Mouse (Mus musculus): ENCODE measurements around the gene Prss45. TPM values are rescaled to one million over a fixed set of nuclear protein-coding genes. Genes with fewer than 3 reads are reported as not detected.

Prss45 gene
- polyA plus RNA-seq, 1 experiment, result not detected

DNA sequence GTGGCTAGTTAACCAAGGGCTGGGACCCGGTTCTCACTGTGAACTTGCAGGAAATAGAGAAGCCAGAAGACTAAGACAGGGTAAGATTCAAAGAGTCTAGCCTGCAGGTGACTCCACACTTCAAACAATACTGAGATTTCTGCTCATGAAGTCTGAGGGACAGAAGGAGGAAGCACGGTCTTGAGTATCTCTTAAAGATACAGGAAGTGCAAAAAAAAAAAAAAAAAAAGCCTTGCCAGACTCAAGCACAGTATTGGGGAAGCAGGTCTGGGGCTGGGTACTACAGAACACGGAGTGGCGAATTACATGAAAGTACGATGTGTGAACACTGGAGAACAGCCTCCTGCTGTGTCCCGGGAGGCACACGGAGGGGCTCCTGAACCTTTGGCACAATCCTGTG lies 8.6 kb upstream of the Prss45 start:
- Histone ChIP-seq H3K79me3 (ENCODE audit: low read depth) (no peaks in the 10 kb centered on the region), H3K4me3 (ENCODE audit: insufficient read depth, poor library complexity, severe bottlenecking) (no peak overlapping the region), H3K27me3 (ENCODE audit: control insufficient read depth, insufficient read depth, insufficient read length) (peaks cover 55% of the 10 kb centered on the region), H3K79me2 (ENCODE audit: control insufficient read depth, insufficient read depth) (no peaks in the 10 kb centered on the region), H3ac (ENCODE audit: control insufficient read depth, insufficient read length, low read depth) (no peak overlapping the region), H3K36me3 (ENCODE audit: control insufficient read depth, insufficient read depth) (no peaks in the 10 kb centered on the region)
- TF ChIP-seq MAX (IDR thresholded peaks at IDR 0.05) (no peak), CEBPB (IDR thresholded peaks at IDR 0.05; ENCODE audit: low read depth) (no peak), USF1 (IDR thresholded peaks at IDR 0.05; ENCODE audit: low read depth) (no peak), MYOG (IDR thresholded peaks at IDR 0.05; ENCODE audit: control insufficient read depth, extremely low read depth, insufficient read length) (no peak), CTCF (IDR thresholded peaks at IDR 0.05; ENCODE audit: control insufficient read depth, insufficient read depth, insufficient read length) (no peak), MYOD1 (IDR thresholded peaks at IDR 0.05; ENCODE audit: control insufficient read depth, insufficient read length, low read depth) (no peak), FOSL1 (IDR thresholded peaks at IDR 0.05; ENCODE audit: insufficient read depth, low read length, poor library complexity, severe bottlenecking) (no peak)

DNA sequence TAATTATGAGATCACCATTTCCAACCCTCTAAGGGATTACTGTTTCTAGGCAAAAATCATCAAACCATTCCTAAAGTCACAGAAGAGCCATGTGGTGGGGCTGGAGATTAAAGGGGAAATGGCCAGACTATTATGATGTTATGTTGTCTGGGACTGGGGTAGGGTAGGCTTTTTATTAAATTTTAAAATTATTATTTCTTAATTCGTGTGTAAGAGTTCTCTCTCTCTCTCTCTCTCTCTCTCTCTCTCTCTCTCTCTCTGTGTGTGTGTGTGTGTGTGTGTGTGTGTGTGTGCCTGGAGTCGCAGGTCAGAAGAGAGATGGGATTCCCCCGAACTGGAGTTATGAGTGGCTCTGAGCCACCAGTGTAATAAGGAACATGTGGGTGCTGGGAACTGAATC lies 8.0 kb upstream of the Prss45 start, which contains the start of gene Prss43:
Gene Prss43 (plus strand): TSS at position 301 of the 400 bp plus-strand sequence.
- Histone ChIP-seq H3ac (ENCODE audit: control insufficient read depth, insufficient read length, low read depth) (no peak within 1 kb of the TSS), H3K27me3 (ENCODE audit: control insufficient read depth, insufficient read depth, insufficient read length) (peaks cover 51% of the 10 kb centered on the region), H3K79me3 (ENCODE audit: low read depth) (no peaks in the 10 kb centered on the region), H3K79me2 (ENCODE audit: control insufficient read depth, insufficient read depth) (no peaks in the 10 kb centered on the region), H3K4me3 (ENCODE audit: insufficient read depth, poor library complexity, severe bottlenecking) (no peak within 1 kb of the TSS), H3K36me3 (ENCODE audit: control insufficient read depth, insufficient read depth) (no peaks in the 10 kb centered on the region)
- no peak for TF ChIP-seq MYOD1 (IDR thresholded peaks at IDR 0.05; ENCODE audit: control insufficient read depth, insufficient read length, low read depth)
- no peak for TF ChIP-seq MAX (IDR thresholded peaks at IDR 0.05)
- no peak for TF ChIP-seq FOSL1 (IDR thresholded peaks at IDR 0.05; ENCODE audit: insufficient read depth, low read length, poor library complexity, severe bottlenecking)
- TF ChIP-seq CEBPB (IDR thresholded peaks at IDR 0.05; ENCODE audit: low read depth), result no peak
- TF ChIP-seq USF1 (IDR thresholded peaks at IDR 0.05; ENCODE audit: low read depth), result no peak
- TF ChIP-seq CTCF (IDR thresholded peaks at IDR 0.05; ENCODE audit: control insufficient read depth, insufficient read depth, insufficient read length), result no peak
- TF ChIP-seq MYOG (IDR thresholded peaks at IDR 0.05; ENCODE audit: control insufficient read depth, extremely low read depth, insufficient read length), result no peak

DNA sequence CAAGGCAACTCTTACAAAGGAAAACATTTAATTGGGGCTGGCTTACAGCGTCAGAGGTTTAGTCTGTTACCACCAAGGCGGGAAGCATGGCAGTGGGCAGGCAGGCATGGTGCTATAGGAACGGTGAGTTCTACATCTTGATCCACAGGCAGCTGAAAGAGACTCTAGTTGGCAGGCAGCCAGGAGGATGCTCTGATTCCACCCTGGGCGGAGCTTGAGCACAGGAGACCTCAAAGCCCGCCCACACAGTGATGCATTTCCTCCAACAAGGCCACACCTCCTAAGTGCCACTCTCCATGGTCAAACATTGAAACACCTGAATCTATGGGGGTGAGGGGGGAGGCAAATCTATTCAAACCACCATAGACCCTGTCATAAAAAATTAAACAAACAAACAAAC lies 1.4 kb upstream of the Prss45 start:
- Histone ChIP-seq H3K79me2 (ENCODE audit: control insufficient read depth, insufficient read depth) (no peaks in the 10 kb centered on the region), H3K79me3 (ENCODE audit: low read depth) (no peaks in the 10 kb centered on the region), H3K27me3 (ENCODE audit: control insufficient read depth, insufficient read depth, insufficient read length) (peaks cover 12% of the 10 kb centered on the region), H3K4me3 (ENCODE audit: insufficient read depth, poor library complexity, severe bottlenecking) (no peak overlapping the region), H3K36me3 (ENCODE audit: control insufficient read depth, insufficient read depth) (no peaks in the 10 kb centered on the region), H3ac (ENCODE audit: control insufficient read depth, insufficient read length, low read depth) (no peak overlapping the region)
- TF ChIP-seq CEBPB (IDR thresholded peaks at IDR 0.05; ENCODE audit: low read depth) (no peak), MYOG (IDR thresholded peaks at IDR 0.05; ENCODE audit: control insufficient read depth, extremely low read depth, insufficient read length) (no peak), CTCF (IDR thresholded peaks at IDR 0.05; ENCODE audit: control insufficient read depth, insufficient read depth, insufficient read length) (no peak), FOSL1 (IDR thresholded peaks at IDR 0.05; ENCODE audit: insufficient read depth, low read length, poor library complexity, severe bottlenecking) (no peak), USF1 (IDR thresholded peaks at IDR 0.05; ENCODE audit: low read depth) (no peak), MAX (IDR thresholded peaks at IDR 0.05) (no peak), MYOD1 (IDR thresholded peaks at IDR 0.05; ENCODE audit: control insufficient read depth, insufficient read length, low read depth) (no peak)

DNA sequence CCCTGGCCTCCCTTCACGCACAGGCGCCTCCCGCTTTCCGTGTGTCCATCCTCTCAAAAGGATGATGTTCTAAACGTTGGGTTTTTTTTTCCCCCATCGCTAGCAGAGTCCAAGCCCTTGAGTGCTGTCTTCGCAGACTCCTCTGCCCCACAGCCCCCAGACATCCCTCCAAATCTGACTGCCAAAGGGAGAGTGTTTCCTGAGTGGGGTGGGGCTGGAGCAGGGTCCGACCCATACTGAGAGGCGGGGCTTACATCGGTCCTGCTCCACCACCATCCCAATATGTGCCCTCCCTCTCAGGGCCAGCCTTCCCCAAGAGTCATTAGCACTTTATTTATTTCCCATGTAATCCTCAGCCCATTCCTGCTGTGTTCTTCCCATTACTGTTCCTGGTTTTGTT lies 573 bp downstream of the Prss45 start:
- H3K4me3 ChIP-seq (ENCODE audit: insufficient read depth, poor library complexity, severe bottlenecking), result no peak overlapping the region
- H3ac ChIP-seq (ENCODE audit: control insufficient read depth, insufficient read length, low read depth), result no peak overlapping the region
- no peaks in the 10 kb centered on the region for H3K79me3 ChIP-seq (ENCODE audit: low read depth)
- no peak for TF ChIP-seq MAX (IDR thresholded peaks at IDR 0.05)
- no peak for TF ChIP-seq USF1 (IDR thresholded peaks at IDR 0.05; ENCODE audit: low read depth)
- no peak for TF ChIP-seq MYOD1 (IDR thresholded peaks at IDR 0.05; ENCODE audit: control insufficient read depth, insufficient read length, low read depth)
- no peak for TF ChIP-seq MYOG (IDR thresholded peaks at IDR 0.05; ENCODE audit: control insufficient read depth, extremely low read depth, insufficient read length)
- TF ChIP-seq CTCF (IDR thresholded peaks at IDR 0.05; ENCODE audit: control insufficient read depth, insufficient read depth, insufficient read length), result no peak
- no peak for TF ChIP-seq CEBPB (IDR thresholded peaks at IDR 0.05; ENCODE audit: low read depth)
- no peak for TF ChIP-seq FOSL1 (IDR thresholded peaks at IDR 0.05; ENCODE audit: insufficient read depth, low read length, poor library complexity, severe bottlenecking)
- H3K36me3 ChIP-seq (ENCODE audit: control insufficient read depth, insufficient read depth), result no peaks in the 10 kb centered on the region
- peaks cover 2% of the 10 kb centered on the region for H3K27me3 ChIP-seq (ENCODE audit: control insufficient read depth, insufficient read depth, insufficient read length)
- no peaks in the 10 kb centered on the region for H3K79me2 ChIP-seq (ENCODE audit: control insufficient read depth, insufficient read depth)

DNA sequence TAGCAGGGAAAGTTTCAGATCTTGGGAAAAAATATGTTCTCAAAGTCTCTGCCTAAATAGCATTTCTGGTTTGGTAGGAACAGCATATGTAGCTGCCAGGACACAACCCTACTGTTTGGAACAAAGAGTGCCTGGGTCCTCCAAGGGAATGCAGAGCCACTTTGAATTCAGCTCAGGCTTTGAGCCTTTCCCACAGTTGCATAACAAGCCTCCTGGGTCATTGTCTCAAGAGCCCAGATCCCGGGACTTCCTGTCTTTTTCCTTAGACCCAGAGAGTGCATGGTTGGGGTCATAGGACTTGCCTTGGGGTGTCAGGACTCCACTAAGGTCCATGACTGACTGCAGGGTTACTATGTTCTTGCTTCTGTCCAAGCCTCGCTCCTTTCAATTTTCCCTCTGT lies 1.7 kb downstream of the Prss45 start:
- no peak overlapping the region for H3ac ChIP-seq (ENCODE audit: control insufficient read depth, insufficient read length, low read depth)
- no peaks in the 10 kb centered on the region for H3K27me3 ChIP-seq (ENCODE audit: control insufficient read depth, insufficient read depth, insufficient read length)
- no peak overlapping the region for H3K4me3 ChIP-seq (ENCODE audit: insufficient read depth, poor library complexity, severe bottlenecking)
- TF ChIP-seq CEBPB (IDR thresholded peaks at IDR 0.05; ENCODE audit: low read depth) (no peak), CTCF (IDR thresholded peaks at IDR 0.05; ENCODE audit: control insufficient read depth, insufficient read depth, insufficient read length) (no peak), MYOG (IDR thresholded peaks at IDR 0.05; ENCODE audit: control insufficient read depth, extremely low read depth, insufficient read length) (no peak), USF1 (IDR thresholded peaks at IDR 0.05; ENCODE audit: low read depth) (no peak), MAX (IDR thresholded peaks at IDR 0.05) (no peak), MYOD1 (IDR thresholded peaks at IDR 0.05; ENCODE audit: control insufficient read depth, insufficient read length, low read depth) (no peak), FOSL1 (IDR thresholded peaks at IDR 0.05; ENCODE audit: insufficient read depth, low read length, poor library complexity, severe bottlenecking) (no peak)
- H3K36me3 ChIP-seq (ENCODE audit: control insufficient read depth, insufficient read depth), result no peaks in the 10 kb centered on the region
- no peaks in the 10 kb centered on the region for H3K79me3 ChIP-seq (ENCODE audit: low read depth)
- H3K79me2 ChIP-seq (ENCODE audit: control insufficient read depth, insufficient read depth), result no peaks in the 10 kb centered on the region

DNA sequence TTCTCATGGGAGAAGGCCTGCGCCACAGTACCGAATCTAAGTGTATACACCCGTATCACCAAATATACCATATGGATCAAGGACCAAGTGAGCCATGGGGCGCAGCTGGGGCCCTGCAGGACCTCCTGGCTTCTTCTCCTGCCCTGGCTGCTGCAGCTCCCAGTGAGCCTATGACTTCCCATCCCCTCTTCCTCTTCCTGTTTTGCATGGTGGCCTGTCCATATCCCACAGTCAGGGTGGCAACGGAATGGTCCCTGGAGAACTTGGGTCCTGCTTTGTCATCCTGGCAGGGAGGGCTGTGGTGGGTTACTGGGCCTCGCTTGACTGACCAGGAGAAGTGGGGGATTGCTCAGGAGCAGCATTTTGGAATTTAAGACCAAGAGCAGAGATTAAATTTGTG lies 6.5 kb downstream of the Prss45 start:
- H3ac ChIP-seq (ENCODE audit: control insufficient read depth, insufficient read length, low read depth), result no peak overlapping the region
- no peaks in the 10 kb centered on the region for H3K27me3 ChIP-seq (ENCODE audit: control insufficient read depth, insufficient read depth, insufficient read length)
- H3K79me2 ChIP-seq (ENCODE audit: control insufficient read depth, insufficient read depth), result no peaks in the 10 kb centered on the region
- no peaks in the 10 kb centered on the region for H3K36me3 ChIP-seq (ENCODE audit: control insufficient read depth, insufficient read depth)
- no peaks in the 10 kb centered on the region for H3K79me3 ChIP-seq (ENCODE audit: low read depth)
- TF ChIP-seq MAX (IDR thresholded peaks at IDR 0.05), result no peak
- TF ChIP-seq CTCF (IDR thresholded peaks at IDR 0.05; ENCODE audit: control insufficient read depth, insufficient read depth, insufficient read length), result no peak
- TF ChIP-seq CEBPB (IDR thresholded peaks at IDR 0.05; ENCODE audit: low read depth), result no peak
- TF ChIP-seq MYOG (IDR thresholded peaks at IDR 0.05; ENCODE audit: control insufficient read depth, extremely low read depth, insufficient read length), result no peak
- TF ChIP-seq FOSL1 (IDR thresholded peaks at IDR 0.05; ENCODE audit: insufficient read depth, low read length, poor library complexity, severe bottlenecking), result no peak
- no peak for TF ChIP-seq USF1 (IDR thresholded peaks at IDR 0.05; ENCODE audit: low read depth)
- TF ChIP-seq MYOD1 (IDR thresholded peaks at IDR 0.05; ENCODE audit: control insufficient read depth, insufficient read length, low read depth), result no peak
- H3K4me3 ChIP-seq (ENCODE audit: insufficient read depth, poor library complexity, severe bottlenecking), result no peak overlapping the region

Data from C2C12 (cell line).